Mouse (Mus musculus): ENCODE results near the gene Glis1.

Glis1 gene

GRCm38 (mm10) chr4:107576742-107577141 lies 142.4 kb downstream of the Glis1 start:
- no peak for DNase-seq (ENCODE audit: low read depth, low spot score)

GRCm38 (mm10) chr4:107577146-107577839 lies 142.9 kb downstream of the Glis1 start:
- DNase-seq (ENCODE audit: low read depth, low spot score): no peak

DNA sequence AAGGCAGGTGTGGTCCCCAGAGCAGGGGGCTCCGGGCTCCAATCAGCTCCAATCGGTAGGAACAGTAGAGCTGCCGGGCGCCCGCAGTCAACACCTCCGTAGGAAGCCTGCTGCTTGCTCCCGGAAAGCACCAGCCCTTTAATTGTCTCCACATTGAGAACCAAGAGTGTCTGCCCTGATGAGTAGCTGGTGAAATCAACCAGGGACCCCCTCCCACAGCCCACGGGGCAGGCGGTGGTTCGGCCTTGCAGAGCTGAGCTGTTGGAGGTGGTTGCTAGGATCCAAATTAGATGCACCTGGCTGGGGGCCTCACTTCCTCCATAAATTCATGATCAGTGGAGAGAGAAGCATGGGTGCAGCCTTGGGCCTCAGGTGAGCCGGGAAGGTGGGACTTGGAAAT lies 146.5 kb downstream of the Glis1 start:
- DNase-seq (ENCODE audit: low read depth, low spot score): no peak

DNA sequence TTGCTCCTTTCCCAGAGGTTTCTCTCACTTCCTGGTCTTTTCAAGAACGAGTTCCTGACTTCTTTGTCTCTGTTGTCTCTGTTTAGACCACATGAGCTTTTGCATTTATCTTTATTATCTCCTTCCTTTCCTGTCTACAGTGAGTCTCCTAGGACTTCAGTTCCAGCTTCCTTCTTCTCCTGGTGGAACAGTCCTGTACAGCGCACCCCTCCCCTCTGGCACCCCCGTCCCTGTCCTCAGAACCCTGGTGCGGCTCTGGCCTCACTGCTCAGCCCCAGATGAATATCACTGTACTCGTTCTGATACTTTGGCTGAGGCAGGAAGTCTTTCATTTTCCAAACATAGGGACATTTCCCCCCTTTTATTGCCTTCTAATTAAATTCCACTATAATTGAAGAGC lies 152.0 kb downstream of the Glis1 start:
- DNase-seq (ENCODE audit: low read depth, low spot score): no peak

DNA sequence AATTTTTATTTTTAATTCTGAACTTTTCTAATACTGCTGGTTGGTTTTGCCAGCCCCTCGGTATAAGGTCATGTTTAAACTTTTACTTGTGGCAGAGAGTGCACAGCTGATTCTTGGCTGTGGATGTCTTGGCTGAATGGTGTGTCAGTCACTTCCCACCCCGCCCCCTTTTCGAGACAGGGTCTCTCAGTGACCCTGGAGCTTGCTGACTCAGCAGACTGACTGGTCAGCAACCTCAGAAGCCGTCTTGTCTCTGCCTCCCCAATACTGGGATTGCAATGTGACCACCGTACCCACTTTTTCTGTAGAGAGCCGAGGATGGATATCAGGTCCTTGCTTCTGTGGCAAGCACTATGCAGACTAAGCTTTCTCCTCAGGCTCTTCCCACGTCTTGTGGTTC lies 154.2 kb downstream of the Glis1 start:
- DNase-seq (ENCODE audit: low read depth, low spot score): no peak

GRCm38 (mm10) chr4:107589046-107589445 lies 154.7 kb downstream of the Glis1 start:
- no peak for DNase-seq (ENCODE audit: low read depth, low spot score)

GRCm38 (mm10) chr4:107590805-107591534 lies 156.6 kb downstream of the Glis1 start:
- no peak for DNase-seq (ENCODE audit: low read depth, low spot score)

- no peak for DNase-seq (ENCODE audit: low read depth, low spot score)
These were observed 159.0 kb downstream of the Glis1 start for GRCm38 (mm10) chr4:107593426-107593825.

- no peak for DNase-seq (ENCODE audit: low read depth, low spot score)
These were observed 163.0 kb downstream of the Glis1 start for GRCm38 (mm10) chr4:107597226-107597897.

DNA sequence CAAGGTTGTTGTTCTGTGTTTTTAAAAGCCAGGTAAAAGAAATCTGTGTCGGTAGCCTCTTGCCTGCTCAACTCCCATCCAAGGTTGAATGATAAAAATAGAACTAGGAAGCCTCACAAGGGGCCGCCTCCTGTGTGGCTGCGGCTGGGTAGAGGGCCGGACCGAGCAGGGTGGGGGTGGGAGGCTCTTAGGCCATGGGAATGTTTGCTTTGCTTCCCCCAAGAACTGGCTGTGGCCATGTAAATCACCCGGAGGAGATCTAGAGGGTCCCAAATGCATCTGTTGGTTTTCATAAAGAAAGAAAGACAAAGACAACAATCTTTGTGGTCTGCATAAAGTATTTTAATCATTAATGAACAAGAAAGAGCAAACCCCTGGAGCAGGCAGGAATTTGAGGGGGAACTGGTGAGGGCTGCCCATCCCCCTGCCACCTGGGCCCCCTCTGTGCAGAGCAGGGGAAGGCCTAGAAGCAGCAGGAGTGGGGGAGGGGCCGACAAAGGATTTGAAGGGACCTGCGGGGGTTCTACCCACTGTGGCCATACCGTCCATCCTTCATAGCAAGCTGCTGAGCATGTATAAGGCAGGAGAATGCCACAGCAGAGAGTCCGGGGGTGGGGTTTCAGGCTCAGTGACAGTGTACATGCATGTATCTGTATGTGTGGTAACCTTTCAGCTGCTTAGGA lies 163.6 kb downstream of the Glis1 start:
- no peak for DNase-seq (ENCODE audit: low read depth, low spot score)

DNA sequence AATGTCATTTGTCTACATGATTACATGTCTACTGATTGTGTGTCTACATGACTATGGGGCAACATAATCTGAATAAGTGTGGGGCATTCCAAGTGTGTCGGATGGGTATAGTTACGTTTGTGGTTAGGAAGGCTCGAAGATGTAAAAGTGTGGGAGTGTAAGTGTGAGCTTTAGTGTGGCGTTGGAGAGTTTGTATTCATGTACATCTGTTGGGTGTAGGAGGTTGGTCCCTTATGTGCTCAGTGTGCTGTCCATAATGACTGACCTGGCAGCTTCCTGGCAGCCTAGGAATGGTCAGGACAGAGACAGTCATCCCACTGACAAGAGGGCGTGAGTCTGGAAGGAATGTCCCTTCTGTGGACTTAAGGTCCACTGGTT lies 164.2 kb downstream of the Glis1 start:
- DNase-seq (ENCODE audit: low read depth, low spot score): peak; percentile 34

DNA sequence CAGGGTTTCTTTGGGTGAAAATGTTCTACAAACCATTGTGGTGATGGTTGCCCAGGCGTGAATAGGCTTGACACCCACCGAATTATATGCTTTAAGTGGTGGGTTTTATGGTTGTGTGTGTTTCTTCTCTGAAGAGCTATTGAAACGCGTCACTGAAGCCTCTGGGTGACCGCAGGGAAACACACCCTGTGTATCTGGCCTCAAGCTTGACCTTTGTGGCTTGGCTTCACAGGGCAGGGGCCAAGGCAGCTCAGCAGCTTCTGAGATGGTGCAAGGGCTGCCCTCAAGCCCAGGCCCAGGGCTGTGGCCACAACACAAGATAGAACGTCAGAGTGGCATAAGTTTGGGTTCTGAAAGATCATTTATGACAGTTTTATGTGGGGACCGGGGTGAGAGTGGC lies 167.9 kb downstream of the Glis1 start:
- DNase-seq (ENCODE audit: low read depth, low spot score): no peak

DNA sequence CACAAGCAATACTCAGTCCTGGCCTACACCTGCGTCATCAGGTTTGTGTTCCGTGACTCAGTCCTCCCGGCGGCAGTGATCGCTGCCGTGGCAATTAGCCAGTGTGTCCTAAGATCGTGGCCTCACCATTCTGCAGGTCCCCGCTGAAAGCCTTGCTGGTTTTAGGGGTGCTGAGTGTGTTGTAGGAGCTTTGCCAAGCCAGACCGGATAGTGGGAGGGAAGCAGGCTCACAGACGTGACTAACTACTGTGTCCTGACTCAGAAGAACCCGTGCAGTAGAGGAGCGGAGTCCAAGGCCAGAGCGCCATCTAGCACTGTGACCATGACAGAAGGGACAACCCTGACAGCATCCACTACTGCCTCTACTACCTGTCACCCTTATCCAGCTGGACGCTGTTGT lies 168.4 kb downstream of the Glis1 start:
- no peak for DNase-seq (ENCODE audit: low read depth, low spot score)

DNA sequence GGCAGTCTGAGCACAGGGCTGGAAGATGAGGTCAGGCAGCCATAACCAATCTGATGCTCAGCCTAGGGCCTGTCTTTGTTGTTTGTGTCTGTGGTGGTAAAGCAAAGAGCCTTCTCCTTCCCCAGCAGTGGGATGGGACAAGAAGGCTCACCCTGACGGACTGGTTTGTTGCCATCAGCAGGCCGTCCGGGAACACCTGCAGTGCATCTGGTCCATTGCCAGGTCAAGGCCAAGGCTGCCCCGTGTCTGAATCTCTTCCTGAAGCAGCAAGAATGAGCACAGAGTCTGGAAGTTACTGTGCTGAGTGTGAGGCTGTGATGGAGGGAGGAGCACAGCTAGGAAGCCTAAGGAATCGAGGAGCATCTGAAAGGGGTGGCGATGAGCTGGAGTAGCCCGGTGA lies 168.8 kb downstream of the Glis1 start:
- no peak for DNase-seq (ENCODE audit: low read depth, low spot score)

DNA sequence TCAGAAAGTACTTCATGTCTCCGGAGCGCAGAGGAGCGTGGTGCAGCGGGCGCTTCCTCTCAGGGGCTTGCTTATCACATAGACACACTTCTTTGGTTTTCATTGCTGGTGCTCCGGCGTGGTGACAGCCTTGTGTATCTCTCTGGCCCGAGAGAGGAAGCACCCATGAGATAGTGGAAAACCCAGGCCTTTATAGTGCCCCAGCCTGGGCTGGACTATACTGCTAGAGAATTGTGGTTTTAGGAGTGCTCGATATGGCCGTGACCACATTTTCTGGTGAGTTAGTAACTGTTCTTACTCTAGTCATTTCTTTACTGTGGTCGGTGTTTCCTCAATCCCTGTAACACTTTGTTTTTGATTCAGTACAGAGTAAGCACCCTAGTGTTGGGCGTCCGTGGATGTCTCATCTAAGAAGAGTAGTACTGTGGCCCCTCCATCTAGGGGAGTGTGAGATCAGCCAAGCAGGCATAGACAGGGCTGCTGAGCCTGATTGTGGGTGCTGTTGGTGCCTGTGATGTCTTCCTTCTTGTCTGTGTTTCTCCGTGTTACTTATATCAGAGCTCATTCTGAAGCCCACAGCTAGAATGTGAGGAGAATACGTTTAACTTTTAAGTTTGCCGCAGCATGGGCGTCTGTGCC lies 171.7 kb downstream of the Glis1 start:
- no peak for DNase-seq (ENCODE audit: low read depth, low spot score)

GRCm38 (mm10) chr4:107609775-107610174 lies 175.4 kb downstream of the Glis1 start:
- DNase-seq (ENCODE audit: low read depth, low spot score): no peak

DNA sequence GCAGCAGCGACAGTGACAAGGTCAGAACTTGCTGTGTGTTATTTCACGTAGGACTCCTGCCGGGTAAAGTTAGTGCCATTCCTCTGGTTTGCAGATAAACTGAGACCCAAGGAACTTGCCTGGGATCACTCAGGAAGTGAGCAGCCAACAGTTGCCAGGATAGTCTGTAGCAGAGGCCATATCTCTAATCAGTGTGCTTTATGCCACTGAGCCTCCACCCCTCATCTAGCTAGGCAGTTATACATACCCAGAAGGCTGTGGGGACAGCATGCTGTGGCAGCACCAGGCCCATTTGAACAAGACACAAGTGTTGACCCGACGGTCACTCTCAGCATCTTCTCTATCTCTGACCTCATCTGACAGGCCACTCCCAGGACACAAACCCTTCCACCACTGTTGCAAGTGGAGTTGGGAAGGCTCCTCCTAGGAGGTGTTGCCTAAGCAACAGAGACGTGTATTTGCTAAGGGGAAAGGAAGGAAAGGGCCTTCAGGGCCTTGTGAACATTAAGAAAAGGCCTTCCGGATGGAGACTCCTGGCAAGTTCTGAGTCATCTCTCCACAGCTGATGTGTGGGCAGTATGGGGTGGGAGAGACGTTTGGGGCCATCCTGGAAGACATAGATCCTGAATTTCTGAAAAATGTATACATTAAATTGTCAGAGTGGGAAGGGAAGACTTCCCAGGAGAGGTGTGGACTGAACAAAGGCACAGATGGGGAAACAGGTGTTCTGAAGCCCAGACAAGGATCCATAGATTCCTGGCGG lies 177.7 kb downstream of the Glis1 start:
- DNase-seq (ENCODE audit: low read depth, low spot score): peak; percentile 68

- no peak for DNase-seq (ENCODE audit: low read depth, low spot score)
These were observed 183.3 kb downstream of the Glis1 start for GRCm38 (mm10) chr4:107617596-107618230.

DNA sequence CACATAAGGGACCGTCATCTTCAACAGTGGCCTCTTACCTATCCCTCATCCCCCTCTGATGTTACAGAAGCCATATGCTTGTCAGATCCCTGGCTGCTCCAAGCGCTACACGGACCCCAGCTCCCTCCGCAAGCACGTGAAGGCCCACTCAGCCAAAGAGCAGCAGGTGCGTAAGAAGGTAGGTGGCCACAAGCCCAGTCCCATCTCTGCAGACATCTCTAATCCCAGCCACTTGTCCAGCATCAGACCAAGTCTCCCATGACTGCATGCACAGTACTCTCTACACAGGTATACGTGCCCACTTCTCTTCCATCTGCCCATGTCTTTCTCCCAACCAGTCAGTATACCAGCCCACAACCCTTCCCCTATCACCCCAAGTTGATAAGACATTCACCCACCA lies 185.1 kb downstream of the Glis1 start:
- DNase-seq (ENCODE audit: low read depth, low spot score): no peak

GRCm38 (mm10) chr4:107621366-107621765 lies 187.0 kb downstream of the Glis1 start:
- DNase-seq (ENCODE audit: low read depth, low spot score): no peak

DNA sequence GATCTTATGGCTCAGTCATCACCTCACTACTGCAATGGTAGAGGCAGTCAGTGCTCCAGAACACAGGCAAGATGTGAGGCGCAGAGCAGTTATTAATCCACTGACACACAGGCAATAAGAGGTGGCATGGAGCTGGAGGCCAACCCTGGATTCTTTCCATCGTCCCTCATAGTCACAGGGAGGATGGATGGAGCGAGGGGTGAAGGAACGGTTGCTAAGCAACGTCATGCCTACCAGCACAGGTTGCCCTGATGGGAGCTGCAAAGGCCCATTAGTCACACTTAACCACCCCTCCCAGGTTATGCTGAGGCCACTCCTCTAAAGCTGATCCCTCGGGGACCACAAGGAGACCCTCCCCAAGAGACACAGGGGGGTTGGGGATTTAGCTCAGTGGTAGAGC lies 187.9 kb downstream of the Glis1 start:
- no peak for DNase-seq (ENCODE audit: low read depth, low spot score)
